Mouse (Mus musculus) testis, adult 2 months (tissue): Measurements from ENCODE around the gene Olfm3. TPM values are rescaled to one million over a fixed set of nuclear protein-coding genes. Genes with fewer than 3 reads are reported as not detected.

Source experiments
- H3K27ac ChIP-seq: fragments of 200-500 bp; 2 replicates; pipeline ENCODE4 v1.5.1; 2012; ENCODE audit warnings: low read depth, low read length; ENCODE audit not compliant: control insufficient read depth, insufficient read depth
- H3K27me3 ChIP-seq: fragments of 200-500 bp; 2 replicates; pipeline ENCODE4 v1.6.1; 2012; ENCODE audit warnings: mild to moderate bottlenecking, low read length, moderate library complexity; ENCODE audit not compliant: control insufficient read depth, insufficient read depth
- H3K36me3 ChIP-seq: fragments of 200-500 bp; 2 replicates; pipeline ENCODE4 v1.6.1; 2012; ENCODE audit warnings: mild to moderate bottlenecking, low read length; ENCODE audit not compliant: control insufficient read depth, insufficient read depth
- H3K4me1 ChIP-seq: fragments of 200-500 bp; 2 replicates; pipeline ENCODE4 v1.6.1; 2012; ENCODE audit warnings: low read length; ENCODE audit not compliant: control insufficient read depth, insufficient read depth
- H3K4me3 ChIP-seq: fragments of 200-500 bp; 2 replicates; pipeline ENCODE4 v1.5.1; 2012; ENCODE audit warnings: low read depth, mild to moderate bottlenecking, low read length, moderate library complexity, mixed read lengths; ENCODE audit not compliant: control insufficient read depth
- CTCF ChIP-seq: fragments of 200-500 bp; IDR thresholded peaks from 2 replicates; pipeline ENCODE4 v1.5.1; 2012; ENCODE audit warnings: low read depth, mild to moderate bottlenecking, inconsistent platforms, low read length, moderate library complexity; ENCODE audit not compliant: control insufficient read depth, insufficient read depth, insufficient replicate concordance
- POLR2A ChIP-seq: fragments of 200-500 bp; IDR thresholded peaks from 2 replicates; pipeline ENCODE4 v1.6.1; 2012; ENCODE audit warnings: low read depth, mild to moderate bottlenecking, inconsistent platforms, low read length, moderate library complexity; ENCODE audit not compliant: control insufficient read depth
- polyA plus RNA-seq: library from polyadenylated mRNA; depleted of rRNA; stranded (reverse); fragments of >200 nt; gene quantifications from 2 replicates; pipeline ENCODE4 v1.2.3, GENCODE M21; 2012

Olfm3 gene
- polyA plus RNA-seq, 1 experiment, result not detected

GRCm38 (mm10) chr3:114930796-114931195 lies 26.9 kb downstream of the Olfm3 start:
- TF ChIP-seq CTCF, result no peak
- TF ChIP-seq POLR2A, result no peak
- no peaks in the 10 kb centered on the region for H3K36me3 ChIP-seq
- H3K4me3 ChIP-seq, result no peak overlapping the region
- no peaks in the 10 kb centered on the region for H3K27me3 ChIP-seq
- H3K27ac ChIP-seq, result no peak overlapping the region
- H3K4me1 ChIP-seq, result no peaks in the 10 kb centered on the region

- H3K27ac ChIP-seq, result no peak overlapping the region
- TF ChIP-seq CTCF (no peak), POLR2A (no peak)
- no peaks in the 10 kb centered on the region for H3K27me3 ChIP-seq
- H3K36me3 ChIP-seq, result no peaks in the 10 kb centered on the region
- no peaks in the 10 kb centered on the region for H3K4me1 ChIP-seq
- no peak overlapping the region for H3K4me3 ChIP-seq
These were observed 29.0 kb downstream of the Olfm3 start for GRCm38 (mm10) chr3:114932881-114933280.

- Histone ChIP-seq H3K36me3 (no peaks in the 10 kb centered on the region), H3K27me3 (no peaks in the 10 kb centered on the region), H3K4me3 (no peak overlapping the region), H3K4me1 (no peaks in the 10 kb centered on the region), H3K27ac (no peak overlapping the region)
- no peak for TF ChIP-seq POLR2A
- TF ChIP-seq CTCF, result no peak
These were observed 51.0 kb downstream of the Olfm3 start for GRCm38 (mm10) chr3:114954904-114955303.

GRCm38 (mm10) chr3:114959311-114959967 lies 55.6 kb downstream of the Olfm3 start:
- Histone ChIP-seq H3K27ac (no peak overlapping the region), H3K36me3 (no peaks in the 10 kb centered on the region), H3K4me3 (no peak overlapping the region), H3K27me3 (no peaks in the 10 kb centered on the region), H3K4me1 (no peaks in the 10 kb centered on the region)
- TF ChIP-seq CTCF (no peak), POLR2A (no peak)

GRCm38 (mm10) chr3:114962316-114963083 lies 58.6 kb downstream of the Olfm3 start:
- no peak overlapping the region for H3K4me3 ChIP-seq
- H3K36me3 ChIP-seq, result no peaks in the 10 kb centered on the region
- no peak overlapping the region for H3K27ac ChIP-seq
- TF ChIP-seq CTCF (no peak), POLR2A (no peak)
- H3K27me3 ChIP-seq, result no peaks in the 10 kb centered on the region
- no peaks in the 10 kb centered on the region for H3K4me1 ChIP-seq

- no peak overlapping the region for H3K4me3 ChIP-seq
- no peaks in the 10 kb centered on the region for H3K4me1 ChIP-seq
- H3K27me3 ChIP-seq, result no peaks in the 10 kb centered on the region
- no peaks in the 10 kb centered on the region for H3K36me3 ChIP-seq
- TF ChIP-seq CTCF, result no peak
- no peak for TF ChIP-seq POLR2A
- H3K27ac ChIP-seq, result no peak overlapping the region
These were observed 67.3 kb downstream of the Olfm3 start for GRCm38 (mm10) chr3:114971183-114971582.

GRCm38 (mm10) chr3:114972522-114972921 lies 68.6 kb downstream of the Olfm3 start:
- Histone ChIP-seq H3K27ac (no peak overlapping the region), H3K4me1 (no peaks in the 10 kb centered on the region), H3K36me3 (no peaks in the 10 kb centered on the region), H3K27me3 (no peaks in the 10 kb centered on the region), H3K4me3 (no peak overlapping the region)
- TF ChIP-seq POLR2A (no peak), CTCF (no peak)
